Mouse (Mus musculus) embryonic stem cell, embryonic (primary cell): ENCODE data around the gene Klk1b16.
"Not testable (repeated sequence)": the region's sequence is repeated elsewhere in the genome, so short reads cannot be mapped to it uniquely, and the experiment has no call there.

Source experiments
- CTCF ChIA-PET, 4 experiments: fragments of 300-600 bp in 2 of 4; fragments of 350-600 bp in 2 of 4; sonication (Branson Sonifier 250); formaldehyde crosslinking; loops; one replicate each; lab custom pipeline; 2022; ENCODE audit warnings: inconsistent platforms in 2 of 4; lab: Charles Lee
- POLR2A ChIA-PET, 4 experiments: fragments of 300-600 bp in 2 of 4; fragments of 350-600 bp in 2 of 4; sonication (Branson Sonifier 250); formaldehyde crosslinking; loops; one replicate each; lab custom pipeline; 2022; ENCODE audit warnings: antibody characterized with exemption in 4 of 4, inconsistent platforms in 1 of 4; lab: Charles Lee

Gene Klk1b16

GRCm38 (mm10) chr7:44136467-44136866 lies at the start of gene Klk1b16:
Klk1b16 (plus strand) TSS chr7:44136767.
- ChIA-PET CTCF (no interaction called here), POLR2A (no interaction called here)

GRCm38 (mm10) chr7:44096111-44096510 lies 40.5 kb upstream of the Klk1b16 start:
- POLR2A ChIA-PET, result no interaction called here
- CTCF ChIA-PET, result no interaction called here

GRCm38 (mm10) chr7:44102028-44102427 lies 34.5 kb upstream of the Klk1b16 start, which contains the start of gene Klk1b21:
Klk1b21 (plus strand) TSS chr7:44102328.
- CTCF ChIA-PET, result not testable (repeated sequence)
- POLR2A ChIA-PET, result interaction anchor here in 1 of 4 experiments (0.5 to 1.2 kb wide), 2 partner anchors 145 to 234 kb away, joined by 3 read pairs; partner anchors contain the start of genes 1700028J19Rik and 2410002F23Rik

- ChIA-PET CTCF (interaction anchor here in 1 of 4 experiments (0.5 kb wide), 1 partner anchor 356 kb away, joined by 3 read pairs; no protein-coding TSS in a partner anchor), POLR2A (interaction anchor here in 1 of 4 experiments (1.0 to 1.3 kb wide), 3 partner anchors 134 to 150 kb away, joined by 3 to 5 read pairs (median 4); partner anchors contain the start of genes 1700028J19Rik and 2410002F23Rik)
Observed at GRCm38 (mm10) chr7:44112373-44112772, 24.2 kb upstream of the Klk1b16 start, which contains the start of gene Klk1b22. Klk1b22 (plus strand) TSS chr7:44112673.

GRCm38 (mm10) chr7:44123445-44123844 lies 13.1 kb upstream of the Klk1b16 start:
- ChIA-PET CTCF (no interaction called here), POLR2A (interaction anchor here in 1 of 4 experiments (0.7 kb wide), 1 partner anchor 122 kb away, joined by 8 read pairs; no protein-coding TSS in a partner anchor)

- POLR2A ChIA-PET, result no interaction called here
- CTCF ChIA-PET, result no interaction called here
Observed at GRCm38 (mm10) chr7:44179299-44180045, 42.9 kb downstream of the Klk1b16 start.

- POLR2A ChIA-PET, result interaction anchor here in 1 of 4 experiments (1.2 kb wide), 1 partner anchor 19 kb away, joined by 3 read pairs; no protein-coding TSS in a partner anchor
- CTCF ChIA-PET, result interaction anchor here in 1 of 4 experiments (0.7 kb wide), 1 partner anchor 39 kb away, joined by 3 read pairs; the partner anchor contains the start of gene Klk1
Observed at GRCm38 (mm10) chr7:44186516-44186915, 49.9 kb downstream of the Klk1b16 start.

- POLR2A ChIA-PET, result interaction anchor here in 3 of 4 experiments (0.5 to 1.2 kb wide), 3 partner anchors 17 to 451 kb away, joined by 3 read pairs; no protein-coding TSS in a partner anchor
Observed at GRCm38 (mm10) chr7:44187936-44188335, 51.4 kb downstream of the Klk1b16 start, which contains the start of gene Klk1b24. Klk1b24 (plus strand) TSS chr7:44188236.

More at GRCm38 (mm10) chr7:44187936-44188335, 51.4 kb downstream of the Klk1b16 start, which contains the start of gene Klk1b24:
- CTCF ChIA-PET, result not testable (repeated sequence)
